Mouse (Mus musculus): Measurements from ENCODE around the gene Mfn2.
"Not testable (repeated sequence)": the region's sequence is repeated elsewhere in the genome, so short reads cannot be mapped to it uniquely, and the experiment has no call there.

Mfn2 gene

GRCm38 (mm10) chr4:147867563-147868449 lies 36.7 kb downstream of the Mfn2 start:
- no peak for DNase-seq (ENCODE audit: low spot score)

GRCm38 (mm10) chr4:147866793-147867192 lies 37.7 kb downstream of the Mfn2 start:
- DNase-seq (ENCODE audit: low spot score): not testable (repeated sequence)

DNA sequence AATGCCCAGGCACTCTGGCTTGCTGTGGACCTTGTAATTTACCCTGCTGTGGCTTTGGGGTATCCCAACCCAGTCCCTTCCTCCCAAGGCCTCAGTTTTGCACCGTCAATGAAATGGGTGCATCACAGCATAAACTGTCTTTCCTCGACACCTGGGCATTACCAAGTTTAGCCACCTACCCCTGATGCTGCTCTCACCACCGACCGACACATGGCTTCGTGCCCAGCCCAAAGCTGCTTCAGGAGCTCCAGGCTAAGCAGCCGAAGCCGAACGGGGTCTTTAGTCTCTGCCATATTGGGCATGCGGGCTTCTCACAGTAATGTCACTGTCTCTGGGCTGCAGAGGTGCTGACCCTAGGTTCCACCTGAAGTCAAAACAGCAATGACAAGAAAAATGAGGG lies 38.4 kb downstream of the Mfn2 start:
- DNase-seq (ENCODE audit: low spot score): no peak

DNA sequence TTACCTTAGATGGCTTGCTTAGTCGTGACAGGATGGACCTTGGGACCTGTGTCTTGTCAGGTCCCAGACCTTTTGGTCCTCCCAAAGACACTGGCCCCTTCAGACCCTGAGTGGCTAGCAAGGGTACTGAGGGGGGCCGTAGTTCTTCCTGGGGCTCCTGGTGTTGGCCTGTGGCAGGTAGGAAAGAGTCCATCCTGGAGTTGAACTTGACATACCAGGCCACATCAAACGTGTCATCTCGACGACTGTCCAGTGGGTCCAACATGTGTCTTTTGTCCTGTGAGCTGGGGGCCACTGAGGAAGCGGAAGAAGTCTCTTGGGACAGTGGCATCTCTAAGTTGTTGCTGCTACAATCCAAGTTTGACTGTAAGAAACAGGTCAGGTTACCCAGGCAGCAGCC lies 38.9 kb downstream of the Mfn2 start:
- no peak for DNase-seq (ENCODE audit: low spot score)

DNA sequence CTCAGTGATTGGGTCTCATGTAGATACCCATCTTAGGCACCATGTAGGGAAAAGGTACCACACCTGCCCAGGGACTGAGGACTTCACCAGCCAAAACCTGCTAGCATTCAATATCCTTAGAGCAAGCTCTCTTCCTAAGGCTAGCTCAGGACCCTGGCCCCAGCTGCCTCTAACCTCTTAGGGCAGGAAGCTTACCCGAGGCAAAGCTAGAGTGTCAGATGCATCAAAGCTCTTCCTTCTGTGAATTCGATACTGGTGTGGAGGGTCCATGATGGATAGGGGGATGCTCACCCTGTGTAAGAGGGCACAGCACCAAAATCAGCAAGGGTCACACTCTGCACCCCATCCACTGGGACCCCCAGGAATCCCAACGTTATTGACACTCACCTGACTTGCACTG lies 42.5 kb downstream of the Mfn2 start:
- no peak for DNase-seq (ENCODE audit: low spot score)

GRCm38 (mm10) chr4:147850776-147851175 lies 53.7 kb downstream of the Mfn2 start:
- no peak for DNase-seq (ENCODE audit: low spot score)

DNA sequence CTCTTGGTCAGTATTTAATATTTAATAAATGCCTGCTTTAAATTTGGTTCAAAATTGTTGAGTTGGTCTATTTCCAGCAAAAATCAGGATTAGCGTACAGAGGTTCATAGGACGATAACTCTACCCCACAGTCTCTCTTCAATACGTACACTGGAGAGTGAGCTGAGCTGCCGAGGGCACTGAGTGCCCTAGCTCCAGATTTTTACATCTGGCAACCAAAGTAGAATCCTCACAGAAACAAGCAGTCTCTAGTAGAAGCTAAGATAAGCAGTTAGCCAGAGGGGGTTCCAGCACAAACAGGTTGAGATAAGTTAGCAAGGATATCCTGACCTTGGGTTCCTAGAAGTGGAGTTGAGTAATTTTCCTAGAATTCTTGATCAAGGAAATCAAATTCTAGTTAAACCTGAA lies 55.9 kb downstream of the Mfn2 start:
- DNase-seq (ENCODE audit: low spot score): no peak

DNA sequence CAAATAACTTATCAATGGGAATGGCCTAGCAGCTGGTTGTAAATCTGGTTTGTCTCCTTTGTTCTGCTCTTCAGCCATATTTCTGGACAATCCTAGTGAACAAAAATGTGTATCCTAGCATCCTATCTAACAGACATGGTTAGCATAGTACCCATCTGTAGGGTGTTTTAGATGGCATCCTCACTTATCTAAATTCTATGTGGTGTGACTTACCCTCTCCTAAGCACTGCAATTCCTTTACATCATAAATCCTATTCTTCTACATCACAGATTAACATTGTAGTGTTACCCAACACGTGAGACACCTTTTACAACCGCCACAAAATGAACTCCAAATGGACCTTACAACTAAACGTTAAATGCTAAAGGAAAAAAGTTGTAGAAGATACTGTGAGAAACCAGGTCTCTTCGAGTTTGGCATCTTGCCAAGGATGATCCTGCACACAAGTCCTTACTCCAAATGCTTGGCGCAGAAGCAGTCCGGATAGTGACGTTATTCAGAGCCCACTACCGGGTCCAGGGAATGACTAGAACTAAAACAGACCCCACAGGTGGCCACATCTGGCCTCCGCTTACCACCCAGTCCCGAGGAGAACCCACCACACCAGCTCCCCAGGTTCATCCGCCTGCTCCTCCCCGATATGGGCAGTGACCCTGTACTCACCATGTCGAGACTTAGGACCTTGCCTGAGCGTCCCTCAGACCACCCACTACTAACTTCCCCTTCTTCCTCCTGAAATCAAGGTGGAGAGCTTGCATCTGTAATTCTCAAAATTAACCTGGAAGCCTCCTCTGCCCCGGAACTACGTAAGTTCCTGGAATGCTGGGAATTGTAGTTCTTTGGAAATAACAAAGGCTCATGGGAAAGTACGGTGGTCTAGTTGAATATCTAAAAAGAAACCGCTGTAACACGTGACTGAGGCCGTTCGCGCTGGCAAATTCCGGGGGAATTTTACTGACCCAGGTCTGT lies 56.6 kb downstream of the Mfn2 start, which contains the start of gene Zfp933:
Zfp933 (minus strand) TSS at position 753 of the 970 bp plus-strand sequence.
- DNase-seq (ENCODE audit: low spot score): peak; percentile 29

DNA sequence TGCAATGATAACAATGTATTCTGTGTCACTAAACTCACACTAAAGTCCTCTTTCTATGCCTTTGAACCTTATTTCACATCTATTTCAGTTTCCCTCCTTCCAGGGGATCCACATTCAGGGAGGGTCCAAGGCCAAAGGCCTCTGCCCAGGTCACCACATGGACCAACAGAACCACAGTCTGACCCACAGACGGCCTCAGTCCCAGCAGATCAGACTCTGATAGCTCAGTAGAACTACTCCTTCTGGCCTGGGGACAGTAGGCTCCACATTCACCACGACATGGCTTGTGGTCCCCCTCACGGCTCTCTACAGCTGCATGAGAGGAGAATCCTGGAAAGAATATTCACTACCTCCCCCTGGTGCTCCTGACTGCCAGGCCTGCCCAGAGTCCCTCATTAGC lies 61.6 kb downstream of the Mfn2 start:
- no peak for DNase-seq (ENCODE audit: low spot score)

DNA sequence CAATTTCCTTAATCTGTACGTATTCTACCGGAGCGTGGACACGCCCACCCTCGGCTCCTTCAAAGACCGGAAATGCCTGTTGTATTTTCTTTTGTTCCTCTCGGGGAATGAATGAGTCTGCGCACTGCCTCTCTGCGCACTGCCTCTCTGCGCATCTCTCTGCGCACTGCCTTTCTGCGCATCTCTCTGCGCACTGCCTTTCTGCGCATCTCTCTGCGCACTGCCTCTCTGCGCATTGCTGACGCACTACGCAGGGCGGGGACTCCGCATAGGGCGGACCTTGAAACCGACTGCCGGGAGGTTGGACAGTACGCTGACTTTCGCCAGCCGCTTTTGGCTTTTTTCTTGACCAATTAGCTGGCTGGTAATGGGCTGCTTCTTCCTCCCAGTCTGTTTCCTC lies 65.2 kb downstream of the Mfn2 start:
- DNase-seq (ENCODE audit: low spot score): not testable (repeated sequence)

DNA sequence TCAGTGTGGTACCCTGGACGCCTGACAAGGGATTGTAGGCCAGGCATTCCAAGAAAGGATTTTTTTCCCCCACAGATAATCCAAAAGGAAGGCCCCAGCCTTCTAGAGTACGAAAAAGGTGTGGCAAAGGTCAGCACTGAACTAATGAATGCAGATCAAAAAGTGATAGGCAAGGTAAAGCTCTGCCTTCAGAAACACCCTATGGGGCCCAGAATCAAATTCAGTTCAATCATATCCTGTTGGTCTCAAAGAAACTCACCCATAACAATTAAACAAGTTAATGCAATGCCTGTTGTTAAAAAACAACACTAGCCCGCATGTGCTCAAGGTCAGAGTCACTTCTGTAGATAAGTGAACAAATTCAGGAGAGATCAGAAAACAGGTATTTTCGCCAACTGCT lies 80.1 kb downstream of the Mfn2 start:
- DNase-seq (ENCODE audit: low spot score): no peak

Data from ovary, postnatal 10 days (tissue).